Mouse (Mus musculus) forebrain, embryonic 14.5 days (tissue): Measurements from ENCODE around the gene Ranbp6. TPM values are rescaled to one million over a fixed set of nuclear protein-coding genes. Genes with fewer than 3 reads are reported as not detected.

Experiments used
- ATAC-seq: fragments of 200-750 bp; cut with Nextera tagmentation; 2 replicates; pipeline ENCODE4 v1.8.0; 2017; ENCODE audit warnings: mild to moderate bottlenecking, moderate library complexity
- DNase-seq: peaks from one replicate; pipeline ENCODE4 v3.0.0-alpha.2; 2015; ENCODE audit warnings: low spot score
- H3K27ac ChIP-seq: fragments of 300-500 bp; sonication (generic); 2 replicates; pipeline ENCODE4 v1.5.1; 2014; ENCODE audit warnings: low read depth, mild to moderate bottlenecking, control low read depth, low read length, moderate library complexity
- H3K27me3 ChIP-seq: fragments of 300-500 bp; sonication (generic); replicated peaks from 2 replicates; pipeline ENCODE4 v1.6.1; 2014; ENCODE audit warnings: low read length, control low read depth, mixed read lengths; ENCODE audit not compliant: control insufficient read depth, insufficient read depth
- H3K36me3 ChIP-seq: fragments of 300-500 bp; sonication (generic); 2 replicates; pipeline ENCODE4 v1.6.1; 2014; ENCODE audit warnings: low read length, control low read depth; ENCODE audit not compliant: control insufficient read depth, insufficient read depth
- H3K4me1 ChIP-seq: fragments of 300-500 bp; sonication (generic); 2 replicates; pipeline ENCODE4 v1.6.1; 2014; ENCODE audit warnings: antibody characterized with exemption, low read length, control low read depth; ENCODE audit not compliant: control insufficient read depth, insufficient read depth
- H3K4me2 ChIP-seq: fragments of 300-500 bp; sonication (generic); 2 replicates; pipeline ENCODE4 v1.6.1; 2014; ENCODE audit warnings: mild to moderate bottlenecking, control low read depth, low read length
- H3K4me3 ChIP-seq: fragments of 300-500 bp; sonication (generic); 2 replicates; pipeline ENCODE4 v1.5.1; 2014; ENCODE audit warnings: low read depth, low read length, control low read depth
- H3K9ac ChIP-seq: fragments of 300-500 bp; sonication (generic); 2 replicates; pipeline ENCODE4 v1.6.1; 2014; ENCODE audit warnings: mild to moderate bottlenecking, low read length, control low read depth, moderate library complexity
- H3K9me3 ChIP-seq: fragments of 300-500 bp; sonication (generic); replicated peaks from 2 replicates; pipeline ENCODE4 v1.6.1; 2016; ENCODE audit warnings: low read length, control low read depth, mixed read lengths; ENCODE audit not compliant: control insufficient read depth
- WGBS: fragments of 180-500 bp; shearing (Covaris S2); extraction: QIAGEN DNeasy Blood & Tissue Kit; methylation state at CpG from one replicate; pipeline ENCODE4 v1.1.7; 2014; 5-methylcytosine and 5-hydroxymethylcytosine counted together
- polyA plus RNA-seq: library from polyadenylated mRNA; unstranded; fragments of >200 nt; fragmentation: Nextera tagmentation; extraction: Ambion mirVana; gene quantifications from 2 replicates; pipeline ENCODE4 v1.2.1, GENCODE M21; 2014

The Ranbp6 gene
- polyA plus RNA-seq, 1 experiment from 2014 or later: 42.1 TPM

DNA sequence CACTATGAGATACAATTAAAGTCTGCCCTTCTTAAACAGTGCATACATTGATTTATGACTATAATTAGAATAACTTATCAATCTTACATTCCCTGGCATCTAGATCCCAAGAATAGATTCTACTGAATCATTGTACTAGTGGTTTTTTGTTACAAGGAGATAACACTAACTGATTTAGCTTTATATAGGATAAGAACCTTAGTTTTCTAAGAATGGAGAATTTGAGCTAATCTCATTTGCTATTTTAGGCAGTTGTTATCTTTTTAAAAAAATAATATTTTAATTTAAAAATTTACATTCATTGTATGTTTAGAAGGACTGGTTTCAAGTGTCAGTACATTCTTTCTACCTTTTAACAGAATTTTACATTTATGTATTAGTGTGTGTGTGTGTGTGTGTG is 24.8 kb downstream of the Ranbp6 start:
- no peak overlapping the region for H3K4me3 ChIP-seq
- H3K4me1 ChIP-seq: no peaks in the 10 kb centered on the region
- H3K36me3 ChIP-seq: peaks cover 10% of the 10 kb centered on the region; the same call in 1 of the 2 replicates
- H3K9ac ChIP-seq: no peak overlapping the region
- no peak for DNase-seq
- H3K27me3 ChIP-seq: no peaks in the 10 kb centered on the region
- ATAC-seq: no peak
- no peak overlapping the region for H3K4me2 ChIP-seq
- H3K27ac ChIP-seq: no peak overlapping the region
- no peaks in the 10 kb centered on the region for H3K9me3 ChIP-seq

DNA sequence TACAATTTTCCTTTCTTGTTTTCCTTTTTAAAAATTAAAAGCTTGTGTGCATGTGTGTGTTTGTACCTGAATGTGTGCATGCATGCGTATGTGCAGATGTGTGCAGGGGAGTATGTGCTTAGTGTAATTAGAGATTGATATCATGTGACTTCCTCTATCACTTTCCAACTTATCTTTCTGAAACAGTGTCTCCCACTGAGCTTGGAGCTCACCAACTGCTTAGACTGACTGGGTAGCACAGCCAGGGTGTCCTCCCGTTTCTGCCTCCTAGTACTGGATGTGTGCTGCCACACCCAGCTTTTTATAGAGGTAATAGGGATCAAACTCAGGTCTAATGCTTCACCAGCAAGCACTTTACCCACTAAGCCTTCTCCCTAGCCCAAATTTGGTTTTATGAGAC is 29.9 kb downstream of the Ranbp6 start:
- H3K27ac ChIP-seq: no peak overlapping the region
- no peak for DNase-seq
- H3K9ac ChIP-seq: no peak overlapping the region
- no peak overlapping the region for H3K4me3 ChIP-seq
- no peaks in the 10 kb centered on the region for H3K27me3 ChIP-seq
- H3K36me3 ChIP-seq: peaks cover 7% of the 10 kb centered on the region; the same call in 1 of the 2 replicates
- H3K4me2 ChIP-seq: no peak overlapping the region
- WGBS: 87% methylated on average over 2 of the region's 2 CpGs
- H3K9me3 ChIP-seq: no peaks in the 10 kb centered on the region
- no peak for ATAC-seq
- H3K4me1 ChIP-seq: no peaks in the 10 kb centered on the region

Other genes with a start within 250 kb of the Ranbp6 start
- 5.2 and 5.3 TPM in 2 replicates for gene Ermp1, start 164.6 kb downstream of the Ranbp6 start, polyA plus RNA-seq
- not detected in 2 replicates for gene Mlana, start 115.2 kb downstream of the Ranbp6 start, polyA plus RNA-seq
- gene 9930021J03Rik, start 7.0 kb downstream of the Ranbp6 start, polyA plus RNA-seq: 9.1 and 10.0 TPM in 2 replicates
- 0.36 and 0.55 TPM in 2 replicates for gene Il33, start 112.1 kb upstream of the Ranbp6 start, polyA plus RNA-seq
- gene Trpd52l3, start 190.8 kb upstream of the Ranbp6 start, polyA plus RNA-seq: not detected in 2 replicates
- gene Uhrf2, start 217.5 kb upstream of the Ranbp6 start, polyA plus RNA-seq: 54.6 and 56.6 TPM in 2 replicates